Mouse (Mus musculus) layer of hippocampus, adult 8-10 months (tissue): ENCODE measurements around the gene Slc22a4. TPM values are rescaled to one million over a fixed set of nuclear protein-coding genes. Genes with fewer than 3 reads are reported as not detected.
"Not testable (repeated sequence)": the region's sequence is repeated elsewhere in the genome, so short reads cannot be mapped to it uniquely, and the experiment has no call there.

Experiments used
- DNase-seq, 2 experiments: peaks; one replicate each; pipeline ENCODE4 v3.0.0; 2022; ENCODE audit warnings: low spot score in 2 of 2
- total RNA-seq, 4 experiments: library from RNA; stranded (reverse); gene quantifications; 2 replicates each; pipeline ENCODE4 v1.2.4; 2022

The Slc22a4 gene
- total RNA-seq, 4 experiments from 2014 or later, result 7.8 to 14.1 (median 8.4) TPM

- DNase-seq, result no peak
Measured at GRCm38 (mm10) chr11:54006901-54007300, 21.0 kb downstream of the Slc22a4 start.

GRCm38 (mm10) chr11:54006362-54006761, 21.5 kb downstream of the Slc22a4 start:
- not testable (repeated sequence) for DNase-seq

- DNase-seq, result no peak
Measured at GRCm38 (mm10) chr11:54004734-54005133, 23.2 kb downstream of the Slc22a4 start.

GRCm38 (mm10) chr11:54004221-54004620, 23.7 kb downstream of the Slc22a4 start:
- DNase-seq, result no peak

GRCm38 (mm10) chr11:54002761-54003717, 24.9 kb downstream of the Slc22a4 start:
- peak; percentile 38 to 46 for DNase-seq

- DNase-seq, result peak; percentile 52 to 72
Measured at GRCm38 (mm10) chr11:54002147-54002760, 25.6 kb downstream of the Slc22a4 start.

GRCm38 (mm10) chr11:53997661-53998060, 30.2 kb downstream of the Slc22a4 start:
- DNase-seq, result no peak

- no peak for DNase-seq
Measured at GRCm38 (mm10) chr11:53992264-53992663, 35.6 kb downstream of the Slc22a4 start.

- no peak for DNase-seq
Measured at GRCm38 (mm10) chr11:53989232-53989631, 38.7 kb downstream of the Slc22a4 start.

GRCm38 (mm10) chr11:53988081-53988480, 39.8 kb downstream of the Slc22a4 start:
- DNase-seq, result no peak

- no peak for DNase-seq
Measured at GRCm38 (mm10) chr11:53981396-53981795, 46.5 kb downstream of the Slc22a4 start.

- DNase-seq, result peak; percentile 23 to 29
Measured at GRCm38 (mm10) chr11:53979788-53980621, 47.9 kb downstream of the Slc22a4 start, which contains the start of gene Slc22a21. Gene Slc22a21, minus strand, starts transcription at chr11:53980332.

GRCm38 (mm10) chr11:53979456-53979787, 48.5 kb downstream of the Slc22a4 start:
- not testable (repeated sequence) for DNase-seq

GRCm38 (mm10) chr11:53977672-53978071, 50.2 kb downstream of the Slc22a4 start:
- no peak for DNase-seq

- DNase-seq, result no peak
Measured at GRCm38 (mm10) chr11:53975559-53975958, 52.3 kb downstream of the Slc22a4 start.

- no peak for DNase-seq
Measured at GRCm38 (mm10) chr11:53958984-53959383, 68.9 kb downstream of the Slc22a4 start.

GRCm38 (mm10) chr11:53958176-53958575, 69.7 kb downstream of the Slc22a4 start:
- DNase-seq, result peak in 1 of 2 experiments; percentile 10

GRCm38 (mm10) chr11:53956636-53957035, 71.3 kb downstream of the Slc22a4 start:
- no peak for DNase-seq

GRCm38 (mm10) chr11:53954653-53955052, 73.2 kb downstream of the Slc22a4 start:
- DNase-seq, result no peak

GRCm38 (mm10) chr11:53950133-53950532, 77.8 kb downstream of the Slc22a4 start:
- peak in 1 of 2 experiments; percentile 6 for DNase-seq
